Mouse (Mus musculus) brain, adult 2 months (tissue): ENCODE data around the gene Gm5483.
A peak's percentile ranks its signal among the peaks of the same experiment; 100 is the strongest.
"Not testable (repeated sequence)": the region's sequence is repeated elsewhere in the genome, so short reads cannot be mapped to it uniquely, and the experiment has no call there.

ENCODE experiments used
- DNase-seq: peaks from one replicate; pipeline ENCODE4 v3.0.0; 2011; ENCODE audit warnings: low read depth, low spot score

Gene Gm5483

DNA sequence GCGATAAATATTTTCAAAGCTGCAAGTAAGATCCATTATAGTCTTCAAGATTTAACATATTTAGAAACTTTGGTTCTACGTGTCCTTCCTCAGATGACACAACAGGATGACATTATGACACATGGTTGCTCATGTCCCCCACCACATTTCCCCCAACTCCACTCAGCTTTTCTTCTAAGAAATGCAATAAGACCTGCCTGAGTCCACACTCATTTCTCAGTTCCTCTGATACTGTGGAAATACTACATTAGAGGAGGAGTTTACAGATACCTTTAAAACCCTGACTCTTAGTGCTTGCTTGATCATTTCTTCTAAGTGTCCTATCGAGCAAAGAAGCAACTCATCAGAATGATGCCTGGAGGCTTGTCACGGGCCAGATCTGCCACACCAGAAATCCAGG lies at the start of gene Gm5483:
Gene Gm5483 (plus strand): TSS at position 301 of the 400 bp plus-strand sequence.
- DNase-seq: not testable (repeated sequence)

GRCm38 (mm10) chr16:36138201-36138600 lies 45.8 kb upstream of the Gm5483 start:
- no peak for DNase-seq

GRCm38 (mm10) chr16:36156402-36156975 lies 27.5 kb upstream of the Gm5483 start, which contains the start of gene Stfa2l1:
TSS of gene Stfa2l1 (plus strand) at chr16:36156811.
- DNase-seq: no peak

- DNase-seq: not testable (repeated sequence)
Observed at GRCm38 (mm10) chr16:36167841-36168240, 16.2 kb upstream of the Gm5483 start.

DNA sequence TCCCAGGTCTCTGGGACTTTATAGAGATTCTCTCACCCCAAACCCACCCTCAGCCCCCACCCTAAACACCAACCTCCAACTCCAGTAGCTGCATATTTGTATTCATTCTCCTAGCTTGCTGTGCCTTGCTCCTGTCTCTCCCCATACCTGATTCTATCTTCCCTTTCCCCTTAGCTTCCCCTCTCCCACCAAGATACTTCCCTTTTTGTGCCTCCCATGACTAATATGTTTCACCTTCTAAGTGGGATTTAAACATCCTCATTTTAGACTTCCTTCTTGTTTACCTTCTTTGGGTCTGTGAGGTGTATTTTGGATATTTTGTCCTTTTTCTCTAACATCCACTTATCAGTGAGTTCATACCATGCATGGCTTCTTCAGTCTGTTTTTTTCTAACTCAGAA lies 7.9 kb upstream of the Gm5483 start:
- no peak for DNase-seq

- DNase-seq: no peak
Observed at GRCm38 (mm10) chr16:36179910-36180309, 4.1 kb upstream of the Gm5483 start.

GRCm38 (mm10) chr16:36199226-36199625 lies 15.2 kb downstream of the Gm5483 start:
- DNase-seq: no peak

DNA sequence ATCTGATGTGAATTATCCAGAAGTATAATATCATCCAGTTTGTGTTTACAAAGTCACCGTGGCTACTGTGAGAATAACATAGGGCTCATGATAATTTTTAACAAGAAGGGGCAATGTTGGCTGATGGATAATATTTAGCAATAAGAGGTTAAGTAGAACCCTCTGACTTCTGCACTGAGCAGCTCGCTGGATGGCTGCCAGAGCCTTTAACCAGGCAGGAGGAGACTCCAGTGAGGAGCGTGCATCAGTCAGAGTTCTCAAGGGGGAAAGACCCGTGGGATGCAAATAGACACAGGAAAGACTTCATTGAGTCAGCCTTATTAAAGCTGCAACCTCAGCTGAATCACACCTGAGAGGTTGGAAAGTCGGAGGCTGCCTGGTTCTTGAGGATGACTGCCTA lies 19.8 kb downstream of the Gm5483 start:
- DNase-seq: peak; percentile 6

GRCm38 (mm10) chr16:36205684-36206083 lies 21.7 kb downstream of the Gm5483 start:
- DNase-seq: not testable (repeated sequence)

DNA sequence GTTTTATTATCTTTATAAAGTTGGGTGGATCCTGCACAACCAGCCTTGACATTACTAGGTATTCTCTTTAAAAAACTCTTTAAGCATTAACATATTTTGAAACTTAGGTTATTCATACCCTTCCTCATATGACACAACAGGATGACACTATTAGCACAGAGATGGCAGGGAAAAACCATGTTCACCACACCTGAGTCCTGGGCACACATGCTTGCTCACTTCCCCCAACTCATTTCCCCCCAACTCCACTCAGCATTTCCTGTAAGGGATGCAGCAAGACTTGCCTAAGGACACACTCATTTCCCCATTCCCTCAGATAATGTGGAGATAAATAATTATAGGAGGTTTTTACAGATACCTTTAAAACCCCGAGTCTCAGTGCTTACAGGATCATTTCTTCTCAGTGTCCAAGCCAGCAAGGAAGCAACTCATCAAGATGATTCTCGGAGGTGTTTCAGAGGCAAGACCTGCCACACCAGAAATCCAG lies 26.0 kb downstream of the Gm5483 start, which contains the start of gene Gm5416:
Gene Gm5416 (plus strand): TSS at position 437 of the 487 bp plus-strand sequence.
- DNase-seq: no peak

DNA sequence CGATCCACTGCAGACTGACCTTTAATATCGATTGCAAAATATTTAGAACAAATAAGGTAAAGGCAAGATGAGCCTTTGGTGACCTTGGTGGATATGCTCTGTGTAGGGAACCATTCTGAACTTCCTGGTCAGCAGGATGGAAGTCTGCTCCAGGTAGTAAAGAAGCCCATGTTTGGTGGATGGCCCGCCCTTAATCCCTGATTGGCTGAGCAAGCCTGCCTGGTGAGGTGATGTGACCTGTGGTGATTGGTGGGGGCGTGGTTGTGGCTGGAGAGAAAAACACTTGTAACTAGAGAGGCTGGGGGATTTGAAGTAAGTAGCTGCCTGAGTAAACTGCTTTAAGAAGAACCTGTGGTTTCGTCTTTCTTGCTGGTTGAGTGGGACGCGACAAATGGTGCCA lies 37.2 kb downstream of the Gm5483 start, which contains the start of gene 2010005H15Rik:
Gene 2010005H15Rik (plus strand): TSS at position 301 of the 400 bp plus-strand sequence.
- DNase-seq: not testable (repeated sequence)
